Mouse (Mus musculus) C2C12 (cell line): ENCODE results near the gene Hspbap1. TPM values are rescaled to one million over a fixed set of nuclear protein-coding genes. Genes with fewer than 3 reads are reported as not detected.

Source experiments
- H3K27me3 ChIP-seq: one replicate; pipeline ENCODE4 v1.6.1; 2011; ENCODE audit not compliant: control insufficient read depth, insufficient read depth, insufficient read length
- H3K36me3 ChIP-seq: one replicate; pipeline ENCODE4 v1.6.1; 2011; ENCODE audit not compliant: control insufficient read depth, insufficient read depth
- H3K4me3 ChIP-seq: one replicate; pipeline ENCODE4 v1.5.1; 2011; ENCODE audit warnings: mild to moderate bottlenecking, control low read depth; ENCODE audit not compliant: poor library complexity, insufficient read depth, severe bottlenecking
- H3K79me2 ChIP-seq: one replicate; pipeline ENCODE4 v1.6.1; 2011; ENCODE audit not compliant: control insufficient read depth, insufficient read depth
- H3K79me3 ChIP-seq: one replicate; pipeline ENCODE4 v1.6.1; 2011; ENCODE audit warnings: low read depth, control low read depth
- H3ac ChIP-seq: one replicate; pipeline ENCODE3; 2011; ENCODE audit warnings: low read depth; ENCODE audit not compliant: control insufficient read depth, insufficient read length
- CEBPB ChIP-seq: IDR thresholded peaks from one replicate; pipeline ENCODE4 v1.6.1; 2011; ENCODE audit warnings: low read depth, mild to moderate bottlenecking, control low read depth, moderate library complexity
- CTCF ChIP-seq: IDR thresholded peaks from one replicate; pipeline ENCODE4 v1.5.1; 2011; ENCODE audit not compliant: control insufficient read depth, insufficient read depth, insufficient read length
- FOSL1 ChIP-seq: IDR thresholded peaks from one replicate; pipeline ENCODE4 v1.8.0; 2011; ENCODE audit warnings: mild to moderate bottlenecking, low read length; ENCODE audit not compliant: poor library complexity, insufficient read depth, severe bottlenecking
- MAX ChIP-seq: IDR thresholded peaks from one replicate; pipeline ENCODE4 v1.6.1; 2011; ENCODE audit warnings: mild to moderate bottlenecking, control low read depth
- MYOD1 ChIP-seq: IDR thresholded peaks from one replicate; pipeline ENCODE4 v1.6.1; 2011; ENCODE audit warnings: low read depth; ENCODE audit not compliant: control insufficient read depth, insufficient read length
- MYOG ChIP-seq: IDR thresholded peaks from one replicate; pipeline ENCODE4 v1.6.1; 2011; ENCODE audit not compliant: control insufficient read depth, insufficient read length; ENCODE audit errors: extremely low read depth
- USF1 ChIP-seq: IDR thresholded peaks from one replicate; pipeline ENCODE4 v1.6.1; 2011; ENCODE audit warnings: low read depth, mild to moderate bottlenecking, control low read depth, moderate library complexity
- polyA plus RNA-seq: library from polyadenylated mRNA; unstranded; fragments of >200 nt; fragmentation: generic; extraction: Trizol; gene quantifications from one replicate; pipeline ENCODE4 v1.2.1, GENCODE M21; 2012; ENCODE audit warnings: missing spikeins

Gene Hspbap1
- polyA plus RNA-seq, 1 experiment = 10.6 TPM

DNA sequence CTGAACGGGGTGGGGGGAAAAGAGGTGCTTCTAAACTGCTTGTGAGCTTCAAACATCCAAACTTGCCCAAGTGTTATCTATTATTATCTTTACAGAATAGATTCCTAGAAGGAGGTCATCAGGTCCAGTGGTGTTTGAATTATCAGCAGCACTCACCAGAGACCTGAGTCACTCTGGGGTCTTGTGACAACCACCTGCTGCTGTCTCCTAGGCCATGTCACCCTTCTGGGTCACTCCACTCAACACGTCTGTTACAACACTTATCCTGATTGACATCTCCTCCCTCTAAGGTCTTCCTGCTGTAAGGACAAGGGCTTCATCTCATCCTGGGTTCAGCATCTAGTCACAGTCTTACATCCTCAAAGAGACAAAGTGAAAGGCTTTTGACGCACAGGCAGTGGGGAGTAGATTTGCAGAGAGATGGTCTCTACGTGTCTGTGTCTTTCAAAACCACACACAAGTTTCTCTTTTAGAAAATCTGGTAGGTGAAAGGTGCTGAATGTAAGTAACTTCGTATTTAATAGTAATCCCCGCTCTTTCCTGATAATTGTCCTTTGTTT lies 21.9 kb downstream of the Hspbap1 start:
- no peaks in the 10 kb centered on the region for H3K79me3 ChIP-seq
- H3K4me3 ChIP-seq = no peak overlapping the region
- no peak overlapping the region for H3ac ChIP-seq
- peaks cover 6% of the 10 kb centered on the region for H3K36me3 ChIP-seq
- TF ChIP-seq USF1 = no peak
- no peak for TF ChIP-seq CTCF
- no peak for TF ChIP-seq FOSL1
- TF ChIP-seq MAX = no peak
- no peak for TF ChIP-seq MYOD1
- TF ChIP-seq MYOG = no peak
- TF ChIP-seq CEBPB = no peak
- H3K27me3 ChIP-seq = no peaks in the 10 kb centered on the region
- H3K79me2 ChIP-seq = no peaks in the 10 kb centered on the region

DNA sequence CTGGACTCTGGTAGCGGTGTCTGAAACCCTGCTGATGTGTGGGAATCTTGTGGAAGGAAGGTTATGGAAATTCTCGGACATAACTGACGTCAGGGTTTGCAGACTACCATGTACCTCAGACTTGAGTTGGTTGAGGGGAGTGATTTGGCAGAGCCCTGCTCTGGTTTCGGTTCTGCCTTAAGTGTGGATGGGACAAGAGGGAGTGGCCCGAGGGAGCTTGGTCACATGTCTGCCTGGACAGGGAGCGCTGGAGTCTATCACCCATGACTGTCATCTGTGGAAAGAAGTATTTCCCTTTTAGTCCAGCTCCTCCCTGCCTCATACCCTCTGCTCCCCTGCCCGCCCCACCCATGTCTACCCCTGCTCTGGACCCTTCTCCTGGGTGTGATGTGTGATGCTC lies 32.0 kb downstream of the Hspbap1 start:
- H3K4me3 ChIP-seq = no peak overlapping the region
- TF ChIP-seq USF1 (no peak), MAX (no peak), MYOG (no peak), MYOD1 (no peak), CTCF (no peak), FOSL1 (no peak), CEBPB (no peak)
- no peaks in the 10 kb centered on the region for H3K79me3 ChIP-seq
- no peaks in the 10 kb centered on the region for H3K27me3 ChIP-seq
- peaks cover 12% of the 10 kb centered on the region for H3K36me3 ChIP-seq
- no peak overlapping the region for H3ac ChIP-seq
- no peaks in the 10 kb centered on the region for H3K79me2 ChIP-seq

DNA sequence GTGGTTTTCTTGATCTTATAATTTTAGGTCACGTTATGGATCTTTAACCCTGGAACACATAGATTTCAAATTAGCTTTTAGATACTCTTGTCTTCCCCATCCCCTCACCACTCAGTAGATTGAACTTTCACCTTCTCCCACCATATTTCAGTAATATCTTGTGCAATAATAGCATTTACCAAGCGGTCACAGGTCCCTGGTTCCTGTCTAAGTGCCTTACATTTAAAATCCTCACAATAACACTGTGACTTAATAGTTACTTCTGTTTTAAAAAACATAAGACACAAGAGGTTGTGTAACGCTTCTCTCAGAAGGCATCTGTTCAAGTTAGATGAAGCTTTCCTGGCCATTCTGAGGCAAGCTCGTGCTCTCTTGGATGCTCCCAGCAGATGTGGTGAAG lies 33.5 kb downstream of the Hspbap1 start:
- TF ChIP-seq MYOG (no peak), CEBPB (no peak), MAX (no peak), USF1 (no peak), MYOD1 (no peak), CTCF (no peak), FOSL1 (no peak)
- H3K79me2 ChIP-seq = no peaks in the 10 kb centered on the region
- no peak overlapping the region for H3K4me3 ChIP-seq
- H3K79me3 ChIP-seq = no peaks in the 10 kb centered on the region
- no peaks in the 10 kb centered on the region for H3K27me3 ChIP-seq
- H3ac ChIP-seq = no peak overlapping the region
- peaks cover 11% of the 10 kb centered on the region for H3K36me3 ChIP-seq

DNA sequence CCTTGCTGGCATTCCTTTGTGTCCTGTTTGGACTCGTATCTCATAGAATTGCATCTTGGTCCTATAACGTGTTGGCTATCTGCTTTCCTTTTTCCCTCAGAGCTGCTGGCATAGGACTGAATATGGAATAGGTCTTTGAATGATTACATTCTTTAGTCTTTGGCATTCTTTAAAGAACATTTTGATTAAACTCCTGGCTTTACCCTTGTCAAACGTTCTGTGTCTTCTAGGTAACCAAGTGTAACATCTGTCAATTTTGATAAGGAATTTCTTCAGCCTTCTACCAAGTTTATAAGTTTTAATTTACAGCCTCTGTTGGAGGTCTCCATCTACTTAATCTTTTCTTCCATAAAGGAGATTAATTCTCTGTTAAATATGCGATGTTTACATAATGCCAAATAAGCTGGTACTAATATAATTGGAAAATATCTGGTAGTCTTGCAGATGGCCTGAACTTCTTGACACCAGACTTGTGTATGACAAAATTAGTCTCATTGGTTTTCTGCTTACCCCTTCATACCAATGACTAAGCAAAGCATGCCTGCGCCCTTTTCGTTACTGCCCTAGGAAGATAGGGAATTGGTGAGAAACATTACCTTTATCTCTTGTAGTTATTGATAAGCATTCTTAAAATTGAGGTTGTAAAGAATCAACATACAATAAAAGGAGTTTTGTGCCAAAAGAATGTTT lies 36.9 kb downstream of the Hspbap1 start:
- Histone ChIP-seq H3K4me3 (no peak overlapping the region), H3K79me3 (no peaks in the 10 kb centered on the region), H3K27me3 (no peaks in the 10 kb centered on the region), H3K79me2 (no peaks in the 10 kb centered on the region), H3ac (no peak overlapping the region), H3K36me3 (peaks cover 6% of the 10 kb centered on the region)
- TF ChIP-seq CTCF (no peak), MAX (no peak), CEBPB (no peak), MYOD1 (no peak), FOSL1 (no peak), MYOG (no peak), USF1 (no peak)

DNA sequence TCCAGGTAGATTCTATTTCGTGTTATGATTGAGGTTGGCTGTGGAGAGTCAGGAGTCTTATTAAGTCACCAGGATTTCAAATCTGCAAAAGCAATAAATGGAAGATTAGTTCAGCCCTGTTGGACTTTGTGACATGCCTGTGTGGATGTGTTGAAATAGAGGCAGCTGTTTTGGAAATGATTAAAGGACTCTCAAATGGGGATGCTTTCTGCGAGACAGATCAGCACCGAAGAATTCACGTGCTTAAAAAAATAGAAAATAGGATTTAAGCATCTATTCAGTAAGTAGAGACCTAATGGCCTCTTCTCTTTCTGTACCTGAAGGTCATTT lies 37.5 kb downstream of the Hspbap1 start:
- no peak overlapping the region for H3K4me3 ChIP-seq
- H3K27me3 ChIP-seq = no peaks in the 10 kb centered on the region
- no peaks in the 10 kb centered on the region for H3K79me3 ChIP-seq
- no peaks in the 10 kb centered on the region for H3K79me2 ChIP-seq
- peaks cover 4% of the 10 kb centered on the region for H3K36me3 ChIP-seq
- TF ChIP-seq MYOD1 (no peak), USF1 (no peak), FOSL1 (no peak), MAX (no peak), CEBPB (no peak), CTCF (no peak), MYOG (no peak)
- H3ac ChIP-seq = no peak overlapping the region
